Mouse (Mus musculus) inflammation-experienced regulatory T-cells, adult 6 months (primary cell): Measurements from ENCODE around the gene G6pc3. TPM values are rescaled to one million over a fixed set of nuclear protein-coding genes. Genes with fewer than 3 reads are reported as not detected.
"Not testable (repeated sequence)": the region's sequence is repeated elsewhere in the genome, so short reads cannot be mapped to it uniquely, and the experiment has no call there.

Experiments used
- ATAC-seq: one replicate; pipeline ENCODE4 v1.8.0; 2017
- polyA plus RNA-seq, 3 experiments: library from polyadenylated mRNA; unstranded; fragments of 100-300 nt; shearing (Covaris generic); gene quantifications; one replicate each; pipeline ENCODE4 v1.2.1; 2017

The G6pc3 gene
- 10 to 100 TPM; 18.7 to 39.7 (median 37.9) TPM for polyA plus RNA-seq

DNA sequence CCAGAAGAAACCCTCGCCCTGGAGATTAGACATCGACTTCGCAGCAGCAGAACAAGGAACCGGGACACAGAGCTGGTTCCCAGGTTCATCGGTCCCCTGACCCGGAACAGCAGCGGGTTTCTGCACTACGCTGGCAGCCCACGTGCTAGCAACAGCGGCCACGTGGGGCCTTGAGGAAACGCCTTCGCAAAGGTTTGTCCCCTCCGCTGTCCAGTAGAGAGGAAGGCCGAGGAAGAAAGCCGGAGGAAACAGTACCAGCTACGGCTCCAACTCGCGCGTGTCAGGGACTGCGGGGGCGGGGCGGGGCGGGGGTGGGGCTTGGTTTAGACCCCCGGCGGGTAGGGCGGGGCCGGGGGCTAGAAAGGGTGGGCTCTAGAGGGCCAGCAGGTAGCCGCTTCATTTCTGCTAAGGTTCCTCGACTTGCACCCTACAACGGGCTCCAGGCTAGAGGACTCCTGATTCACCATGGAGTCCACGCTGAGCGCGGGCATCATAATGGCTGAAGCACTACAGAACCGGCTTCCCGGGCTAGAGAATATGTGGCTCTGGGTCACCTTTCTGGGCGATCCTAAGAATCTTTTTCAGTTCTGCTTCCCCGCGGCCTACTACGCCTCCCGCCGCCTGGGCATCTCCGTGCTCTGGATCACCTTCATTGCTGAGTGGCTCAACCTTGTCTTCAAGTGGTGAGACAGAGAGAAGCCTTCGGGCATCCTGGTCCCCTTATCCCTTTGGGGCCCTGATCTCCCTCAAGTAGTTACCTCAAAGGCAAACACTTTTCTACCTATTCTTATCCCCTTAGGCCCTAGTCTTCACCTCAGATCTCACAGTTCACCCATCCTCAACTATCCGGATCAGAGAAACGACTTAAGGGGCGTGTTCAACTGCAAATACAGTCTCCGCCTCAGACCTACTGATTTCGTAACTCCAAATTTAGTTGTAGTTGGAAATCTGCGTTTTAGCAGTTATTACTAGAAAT, at the start of gene G6pc3:
G6pc3 (plus strand) TSS at position 160 of the 976 bp plus-strand sequence.
- peak; percentile 66 for ATAC-seq

DNA sequence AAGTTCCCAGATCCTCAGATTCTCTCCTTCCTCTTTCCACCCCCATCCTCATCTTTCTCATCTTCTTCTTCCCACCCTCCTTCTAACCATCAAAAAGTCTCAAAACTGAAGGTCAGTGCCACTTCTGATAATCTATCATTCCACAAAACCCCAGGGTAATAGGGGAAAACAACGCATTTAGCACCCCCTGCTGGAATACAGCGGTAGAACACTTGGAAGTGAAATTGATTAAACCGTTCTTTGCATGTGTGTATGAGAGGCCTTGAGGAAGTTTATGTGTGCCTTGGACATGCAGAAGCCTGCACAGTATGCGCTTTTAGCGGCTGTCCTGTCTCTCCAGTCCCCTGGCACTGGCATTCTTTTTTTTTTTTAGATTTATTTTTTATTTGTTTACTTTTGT, 48.9 kb upstream of the G6pc3 start:
- ATAC-seq = no peak

- no peak for ATAC-seq
Observed at GRCm38 (mm10) chr11:102142355-102142754, 47.1 kb upstream of the G6pc3 start.

- ATAC-seq = no peak
Observed at GRCm38 (mm10) chr11:102144957-102145470, 44.4 kb upstream of the G6pc3 start.

DNA sequence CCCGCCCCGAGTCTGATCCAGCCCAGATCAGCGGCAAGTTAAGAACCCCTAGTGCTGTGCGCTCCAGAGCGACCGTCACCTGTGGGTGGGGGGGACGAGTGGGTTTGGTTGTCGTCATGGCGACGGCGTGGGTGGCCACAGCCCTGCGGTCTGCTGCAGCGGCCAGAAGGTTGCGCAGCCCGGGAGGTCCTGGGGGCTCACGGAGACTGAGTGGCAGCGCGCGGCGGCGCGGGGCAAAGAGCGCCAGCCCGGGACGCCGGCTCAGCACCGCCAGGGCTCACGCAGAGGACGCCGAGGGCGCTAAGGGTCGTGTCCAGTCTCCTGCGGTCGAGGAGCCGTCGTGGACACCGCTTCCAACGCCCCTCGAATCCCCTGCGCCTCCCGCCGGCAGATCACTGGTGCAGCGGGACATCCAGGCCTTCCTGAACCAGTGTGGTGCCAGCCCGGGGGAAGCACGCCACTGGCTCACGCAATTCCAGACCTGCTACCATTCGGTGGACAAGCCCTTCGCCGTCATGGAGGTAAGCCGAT, 43.9 kb upstream of the G6pc3 start, which contains the start of gene Nags:
Nags (plus strand) TSS at position 43 of the 531 bp plus-strand sequence.
- ATAC-seq = no peak

DNA sequence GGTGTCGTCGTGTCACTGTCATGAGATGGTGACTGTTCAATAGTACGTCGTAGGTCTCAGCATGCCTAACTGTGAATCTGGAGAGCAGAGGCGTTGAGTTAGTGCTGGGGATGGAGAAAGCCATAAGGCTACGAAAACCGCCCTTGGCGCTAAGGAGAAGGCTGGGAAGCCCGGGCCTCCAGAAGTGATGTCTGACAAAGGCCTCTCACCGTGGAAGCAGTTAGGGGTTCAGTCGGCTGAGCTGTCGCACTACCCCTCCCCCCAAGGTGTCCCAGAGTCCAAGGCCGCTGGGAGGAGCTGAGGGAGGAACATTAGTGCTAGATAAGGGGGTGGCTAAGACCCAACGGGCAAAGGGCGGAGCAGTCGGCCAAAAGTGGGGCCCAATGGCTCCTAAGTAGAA, 43.4 kb upstream of the G6pc3 start:
- no peak for ATAC-seq

GRCm38 (mm10) chr11:102146531-102146930, 42.9 kb upstream of the G6pc3 start:
- ATAC-seq = no peak

GRCm38 (mm10) chr11:102147213-102147989, 42.0 kb upstream of the G6pc3 start:
- ATAC-seq = no peak

DNA sequence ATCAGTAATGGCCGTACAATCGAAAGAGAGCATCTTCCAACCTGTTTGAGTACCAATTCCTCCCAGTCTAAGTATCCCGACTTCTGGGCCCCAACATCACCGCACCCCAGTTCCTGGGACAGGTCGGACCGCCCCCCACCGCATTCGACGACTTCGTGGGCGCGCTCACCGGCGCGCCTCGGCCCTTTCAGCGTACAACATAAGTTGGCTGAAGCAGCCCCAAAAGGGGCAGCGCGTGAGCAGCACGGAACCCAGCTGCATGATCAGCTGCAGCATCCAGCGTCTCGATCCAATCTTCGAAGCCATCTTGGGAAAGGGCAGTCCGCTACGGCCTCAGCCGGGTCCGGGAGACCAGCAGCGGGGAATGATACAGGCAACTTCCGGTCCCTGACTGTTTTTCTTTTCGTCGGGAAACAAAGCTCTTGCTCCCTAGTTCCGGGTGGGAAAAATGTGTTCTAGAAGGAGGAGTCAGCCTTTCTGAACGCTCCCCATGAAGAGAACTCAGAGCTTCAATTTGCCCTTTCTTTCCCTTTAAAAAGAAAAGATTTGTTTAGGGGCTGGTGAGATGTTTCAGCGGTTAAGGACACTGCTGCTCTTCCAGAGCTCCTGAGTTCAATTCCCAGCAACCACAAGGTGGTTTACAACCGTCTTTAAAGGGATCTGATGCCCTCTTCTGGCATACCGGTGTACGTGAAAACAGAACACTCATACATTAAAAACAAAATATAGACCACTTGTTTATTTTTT, 33.2 kb upstream of the G6pc3 start, which contains the start of gene Tmem101:
Tmem101 (minus strand) TSS at position 366 of the 747 bp plus-strand sequence.
- ATAC-seq = peak; percentile 69

DNA sequence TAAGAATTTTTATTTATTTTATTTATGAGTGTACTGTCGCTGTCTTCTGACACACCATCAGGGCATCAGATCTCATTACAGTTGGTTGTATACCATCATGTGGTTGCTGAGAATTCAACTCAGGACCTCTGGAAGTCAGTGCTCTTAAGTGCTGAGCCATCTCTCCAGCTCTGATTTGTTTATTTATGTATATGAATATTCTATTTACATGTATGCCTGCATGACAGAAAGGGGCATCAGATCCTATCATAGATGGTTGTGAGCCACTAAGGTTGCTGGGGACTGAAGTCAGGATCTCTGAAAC, 32.7 kb upstream of the G6pc3 start:
- no peak for ATAC-seq

DNA sequence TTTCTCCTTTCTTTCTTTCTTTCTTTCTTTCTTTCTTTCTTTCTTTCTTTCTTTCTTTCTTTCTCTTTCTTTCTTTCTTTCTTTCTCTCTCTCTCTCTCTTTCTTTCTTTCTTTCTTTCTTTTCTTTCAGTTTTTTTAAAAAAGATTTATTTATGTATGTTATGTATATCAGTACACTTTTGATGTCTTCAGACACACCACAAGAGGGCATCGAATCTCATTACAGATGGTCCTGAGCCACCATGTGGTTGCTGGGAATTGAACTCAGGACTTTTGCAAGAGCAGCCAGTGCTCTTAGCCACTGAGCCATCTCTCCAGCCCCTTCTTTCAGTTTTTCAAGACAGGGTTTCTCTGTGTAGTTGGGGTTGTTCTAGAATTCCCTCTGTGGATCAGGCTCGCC, 31.4 kb upstream of the G6pc3 start:
- not testable (repeated sequence) for ATAC-seq

DNA sequence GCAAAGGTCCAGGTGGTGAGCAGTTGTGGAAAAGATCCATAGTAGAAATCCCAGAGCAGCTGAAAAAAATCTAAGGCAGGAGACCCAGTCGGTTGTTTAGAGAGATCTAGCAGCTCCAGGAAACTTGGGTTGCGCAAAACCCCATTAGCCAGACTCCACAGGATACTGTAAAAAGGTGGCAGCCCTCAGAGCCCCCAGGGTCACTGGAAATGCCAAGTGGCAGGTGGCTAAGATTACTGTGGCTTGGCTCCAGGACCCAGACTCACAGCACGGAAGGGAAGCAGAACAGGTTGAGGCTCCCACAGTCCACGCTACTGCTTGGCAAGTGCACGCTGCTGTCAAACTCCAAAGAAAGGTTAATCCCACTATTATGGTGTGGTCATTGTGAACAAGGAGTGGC, 29.6 kb upstream of the G6pc3 start:
- no peak for ATAC-seq

DNA sequence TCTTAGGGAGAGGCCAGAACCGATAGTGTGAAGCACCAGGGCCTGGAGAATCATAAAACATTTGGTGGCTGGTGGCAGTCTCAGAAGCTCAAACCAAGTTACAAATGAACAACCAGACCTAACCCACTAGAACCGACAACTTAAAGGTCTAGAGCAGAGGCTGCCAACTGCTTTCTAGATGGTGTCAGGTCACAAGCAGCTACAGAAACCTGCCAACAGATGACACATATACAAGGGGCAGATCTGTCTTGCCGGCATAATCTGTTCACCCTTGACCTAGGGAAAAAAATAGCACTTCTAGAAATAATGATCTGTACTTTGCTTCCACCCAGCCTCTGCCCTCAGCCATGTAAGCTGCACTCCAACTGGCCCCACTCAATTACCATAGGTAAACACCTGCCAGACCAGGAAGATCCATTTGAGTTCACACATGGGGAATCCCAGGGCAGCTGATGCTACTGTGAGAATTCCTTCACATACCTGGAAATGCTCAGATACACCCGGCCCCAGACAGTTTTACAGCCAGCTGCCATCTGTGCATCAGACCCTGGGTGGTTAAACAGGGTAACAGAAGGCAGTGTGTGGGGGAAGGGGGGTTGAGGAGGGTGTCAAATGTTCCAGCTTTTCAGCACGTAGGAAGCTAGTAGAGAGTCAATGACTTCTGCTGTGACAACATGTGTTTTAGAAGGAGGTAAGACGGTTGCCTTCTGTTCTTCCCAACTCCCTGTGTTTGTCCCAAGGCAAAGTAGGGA, 23.3 kb upstream of the G6pc3 start:
- ATAC-seq = no peak

- ATAC-seq = no peak
Observed at GRCm38 (mm10) chr11:102167539-102167938, 21.9 kb upstream of the G6pc3 start.

DNA sequence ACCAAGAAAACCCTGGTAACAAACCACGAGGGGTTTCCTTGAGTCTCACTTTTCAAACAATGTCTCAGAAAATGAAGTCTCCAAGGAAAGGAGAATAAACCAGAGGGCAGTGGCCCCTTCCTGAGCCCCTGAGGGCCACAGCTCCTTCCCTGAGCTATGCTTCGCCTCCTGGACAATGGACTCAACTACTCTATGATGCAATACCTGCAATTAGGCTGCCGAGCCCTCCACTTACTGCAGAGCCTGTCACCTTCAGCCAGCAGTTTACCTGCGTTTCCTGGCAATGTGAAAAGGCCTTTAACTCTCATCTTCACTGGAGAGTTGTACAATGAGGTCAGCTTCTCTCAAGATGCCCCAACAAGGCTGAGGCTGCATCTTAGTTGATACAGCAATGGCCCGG, 20.7 kb upstream of the G6pc3 start:
- no peak for ATAC-seq

DNA sequence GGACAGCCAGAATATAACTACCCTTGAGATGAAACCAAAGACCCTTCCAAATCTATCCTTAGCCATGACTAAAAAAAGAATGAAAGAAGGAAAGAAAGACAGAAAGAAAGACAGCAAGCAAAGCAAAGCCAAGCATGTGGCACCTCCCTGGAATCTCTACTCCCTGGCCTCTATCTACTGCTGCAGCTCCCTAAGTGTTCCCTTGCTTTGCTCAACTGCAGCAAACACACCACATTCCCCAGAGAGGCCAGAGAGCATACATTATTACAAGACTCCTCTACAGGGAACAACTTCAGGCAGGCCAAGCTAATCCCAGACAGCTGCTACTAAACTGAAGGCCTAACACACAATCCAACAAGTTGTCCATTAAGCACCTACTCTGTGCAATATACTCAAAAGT, 9.6 kb upstream of the G6pc3 start:
- no peak for ATAC-seq

DNA sequence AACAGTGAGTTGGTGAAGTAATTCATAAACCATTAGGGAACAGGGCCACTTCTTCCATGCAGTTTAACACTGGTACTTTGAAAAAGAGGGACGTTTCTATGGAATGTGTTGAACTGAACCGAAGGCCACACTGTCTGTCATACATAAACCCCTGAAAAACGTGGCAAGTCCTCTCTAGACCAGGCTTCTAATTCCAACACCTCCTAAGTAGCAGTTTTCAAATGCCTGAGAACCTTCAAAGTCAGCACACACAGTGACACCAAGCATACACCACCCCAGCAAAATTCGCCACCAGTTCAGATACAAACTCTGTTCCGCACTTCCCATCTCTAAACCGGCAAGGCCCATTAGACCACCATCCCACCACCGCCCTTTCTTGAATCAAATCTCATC, 5.2 kb upstream of the G6pc3 start:
- ATAC-seq = no peak

DNA sequence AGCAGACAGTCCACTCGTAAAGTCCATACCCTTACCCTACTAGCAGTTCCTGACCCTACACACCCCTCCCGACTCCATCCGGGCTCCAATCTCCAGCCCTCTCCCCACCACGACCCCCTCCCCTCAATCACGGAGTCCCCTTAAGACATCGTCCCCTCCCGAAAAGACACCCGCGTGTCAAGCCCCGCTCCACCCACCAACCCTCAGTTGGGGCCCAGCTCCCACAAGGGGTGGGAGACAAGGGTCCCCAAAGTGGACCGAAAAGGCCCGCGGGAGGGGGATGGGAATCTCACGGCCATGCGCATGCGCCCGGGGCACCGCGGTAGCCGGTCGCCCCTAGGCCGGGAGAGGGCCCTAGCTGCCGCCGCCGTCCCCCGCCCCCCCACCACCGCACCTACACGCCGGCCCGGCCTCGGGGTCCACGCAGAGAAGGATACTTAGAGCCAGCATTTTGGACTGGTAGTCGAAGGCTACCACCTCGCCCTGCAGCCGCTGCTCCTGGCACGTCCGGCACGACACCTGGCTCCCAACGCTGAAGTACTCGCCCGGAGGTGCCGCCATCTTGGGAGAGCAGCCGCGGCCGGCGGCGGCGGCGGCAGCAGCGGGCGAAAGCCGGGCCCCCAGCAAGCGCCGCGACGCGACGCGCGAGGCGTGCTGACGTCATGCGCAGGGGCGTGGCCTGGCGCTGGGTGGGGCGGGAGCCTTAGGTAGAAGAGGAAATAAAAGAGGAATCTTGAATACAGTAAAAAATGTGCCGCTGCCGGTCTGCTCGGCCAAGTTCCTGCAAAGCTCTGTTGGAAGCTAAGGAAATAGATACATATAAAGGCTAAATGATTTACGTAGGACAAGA, 4.5 kb upstream of the G6pc3 start, which contains the start of gene Lsm12:
Lsm12 (minus strand) TSS at position 651 of the 850 bp plus-strand sequence.
- ATAC-seq = peak; percentile 86

DNA sequence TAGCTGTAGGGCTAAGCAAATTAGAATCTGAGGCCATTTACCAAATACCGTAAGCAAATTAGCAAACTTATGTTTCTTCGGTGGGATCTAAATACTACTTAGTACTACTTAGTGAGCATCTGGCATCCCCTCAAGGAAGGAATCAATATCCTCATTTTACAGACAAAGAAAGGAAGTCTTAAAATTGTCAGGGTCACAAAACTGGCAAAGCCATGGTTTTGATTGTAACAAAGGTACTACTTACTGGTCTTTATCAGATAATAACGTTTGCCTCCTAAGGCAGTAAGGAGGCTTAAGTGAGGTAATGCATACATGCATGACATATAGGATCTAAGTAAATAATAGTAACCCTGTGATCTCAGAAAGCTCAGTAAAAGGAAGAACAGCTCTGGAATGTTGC, 3.7 kb upstream of the G6pc3 start:
- ATAC-seq = no peak

DNA sequence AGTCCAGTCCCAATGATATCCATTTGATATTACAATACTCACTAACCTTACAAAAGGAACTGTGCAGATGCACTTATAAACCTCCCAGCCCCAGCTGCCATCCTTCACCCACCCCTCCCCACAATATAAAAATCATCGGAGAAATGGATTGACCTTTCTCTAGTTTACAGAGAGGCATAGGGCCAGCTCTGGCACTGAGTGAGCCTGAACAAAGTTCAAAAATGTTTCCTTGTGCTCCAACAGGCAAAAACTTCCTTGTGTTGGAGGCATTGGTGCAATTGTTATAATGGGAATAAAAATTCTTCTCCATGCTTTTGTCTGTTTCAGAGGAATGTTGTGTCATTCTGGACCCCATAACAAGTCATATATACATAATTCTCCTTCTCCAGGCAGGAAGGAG, 3.2 kb upstream of the G6pc3 start:
- no peak for ATAC-seq

DNA sequence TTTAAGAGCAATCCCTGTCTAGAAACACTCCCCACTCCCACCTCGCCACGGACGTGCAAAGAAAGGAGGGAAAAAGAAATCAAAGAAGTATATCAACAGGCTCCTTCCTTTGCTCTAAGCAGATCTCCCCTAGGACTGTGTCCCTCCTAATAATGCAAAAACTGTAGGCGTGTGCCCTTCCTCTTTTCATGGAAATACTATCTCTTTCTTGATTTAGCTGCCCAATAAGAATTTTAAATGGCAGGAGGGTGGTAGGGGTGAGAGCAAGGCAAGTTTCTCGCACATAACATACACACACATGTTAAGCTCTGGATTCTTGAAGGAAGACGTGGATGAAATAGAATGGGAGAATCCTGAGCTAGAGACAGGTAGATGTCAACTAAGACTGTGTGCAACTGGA, 440 bp upstream of the G6pc3 start:
- no peak for ATAC-seq
